Mouse (Mus musculus) CD8-positive naive resting alpha-beta T cell, adult 57 days (primary cell): ENCODE results near the gene Dll1. TPM values are rescaled to one million over a fixed set of nuclear protein-coding genes. Genes with fewer than 3 reads are reported as not detected.

Source experiments
- total RNA-seq: library from RNA; stranded (reverse); gene quantifications from one replicate; pipeline ENCODE4 v1.2.4, GENCODE M21; 2023

Dll1 gene
- total RNA-seq: 0.95 TPM

GRCm38 (mm10) chr17:15376494-15377181, at the start of gene Dll1:
Dll1 (minus strand) TSS chr17:15376872.

DNA sequence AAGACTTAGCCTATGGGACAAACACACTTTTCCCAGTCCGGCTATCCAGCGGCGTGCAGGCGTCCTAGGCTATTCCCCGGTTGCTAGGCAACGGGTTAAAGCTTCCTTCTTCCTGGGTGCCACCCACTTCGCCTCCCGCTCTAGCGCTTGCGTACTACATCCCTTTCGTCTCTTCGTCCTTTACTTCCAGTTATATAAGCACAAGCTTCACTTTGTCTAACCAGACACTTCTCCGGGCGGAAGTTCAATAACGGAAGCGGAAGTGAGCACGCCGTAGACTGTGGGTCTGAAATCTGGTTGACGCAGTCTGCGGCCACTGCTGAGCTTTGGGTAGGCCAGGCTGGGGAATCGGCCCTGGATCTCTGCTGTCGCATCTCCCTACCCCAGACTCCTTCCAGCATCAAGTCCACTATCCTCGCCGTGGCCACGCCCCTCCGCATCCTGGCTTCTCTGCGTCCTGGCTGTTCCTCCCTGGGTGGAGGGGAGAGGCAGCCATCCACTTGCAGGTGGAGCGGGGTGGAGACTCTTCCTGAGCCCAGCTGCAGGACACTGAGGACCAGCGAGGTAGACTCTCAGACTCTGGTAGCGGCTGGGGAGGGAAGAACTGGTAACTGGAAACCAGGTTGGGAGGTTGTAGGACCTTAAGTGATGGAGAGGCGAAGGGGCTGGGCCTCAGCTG, 19.5 kb upstream of the Dll1 start, which contains the start of gene Fam120b:
TSS of gene Fam120b (plus strand) at position 206 of the 679 bp plus-strand sequence.

Other genes with a start within 250 kb of the Dll1 start
- gene Fam120b, start 19.3 kb upstream of the Dll1 start, total RNA-seq: 35.3 TPM
- 120 TPM for gene Psmb1, start 122.9 kb upstream of the Dll1 start, total RNA-seq
- 47.5 TPM for gene Tbp, start 123.0 kb upstream of the Dll1 start, total RNA-seq
- 53.7 TPM for gene Pdcd2, start 150.4 kb upstream of the Dll1 start, total RNA-seq
- 17.9 TPM for gene Prdm9, start 187.5 kb upstream of the Dll1 start, total RNA-seq